Mouse (Mus musculus) hindbrain, embryonic 11.5 days (tissue): Measurements from ENCODE around the gene Ibsp. TPM values are rescaled to one million over a fixed set of nuclear protein-coding genes. Genes with fewer than 3 reads are reported as not detected.

Source experiments
- ATAC-seq: fragments of 200-750 bp; cut with Nextera tagmentation; 2 replicates; pipeline ENCODE4 v1.8.0; 2017; ENCODE audit warnings: mild to moderate bottlenecking, moderate TSS enrichment, moderate library complexity; ENCODE audit not compliant: low FRiP score
- DNase-seq: peaks from one replicate; pipeline ENCODE4 v3.0.0-alpha.2; 2015; ENCODE audit warnings: low spot score
- H3K27ac ChIP-seq: fragments of 300-500 bp; sonication (generic); 2 replicates; pipeline ENCODE4 v1.5.1; 2014; ENCODE audit warnings: mild to moderate bottlenecking, low read depth, low read length
- H3K27me3 ChIP-seq: fragments of 300-500 bp; sonication (generic); 2 replicates; pipeline ENCODE4 v1.6.1; 2014; ENCODE audit warnings: mild to moderate bottlenecking, low read length, moderate library complexity, mixed read lengths; ENCODE audit not compliant: control insufficient read depth, insufficient read depth
- H3K36me3 ChIP-seq: fragments of 300-500 bp; sonication (generic); 2 replicates; pipeline ENCODE4 v1.6.1; 2014; ENCODE audit warnings: mild to moderate bottlenecking, low read length, moderate library complexity, mixed read lengths; ENCODE audit not compliant: control insufficient read depth, insufficient read depth
- H3K4me1 ChIP-seq: fragments of 300-500 bp; sonication (generic); replicated peaks from 2 replicates; pipeline ENCODE4 v1.6.1; 2014; ENCODE audit warnings: low read length, mixed read lengths; ENCODE audit not compliant: control insufficient read depth, insufficient read depth
- H3K4me2 ChIP-seq: fragments of 300-500 bp; sonication (generic); replicated peaks from 2 replicates; pipeline ENCODE4 v1.6.1; 2014; ENCODE audit warnings: mild to moderate bottlenecking, low read depth, low read length
- H3K4me3 ChIP-seq: fragments of 300-500 bp; sonication (generic); 2 replicates; pipeline ENCODE4 v1.5.1; 2014; ENCODE audit warnings: low read depth, low read length
- H3K9ac ChIP-seq: fragments of 300-500 bp; sonication (generic); 2 replicates; pipeline ENCODE4 v1.6.1; 2014; ENCODE audit warnings: low read depth, low read length
- H3K9me3 ChIP-seq: fragments of 300-500 bp; sonication (generic); 2 replicates; pipeline ENCODE4 v1.6.1; 2016; ENCODE audit warnings: low read length; ENCODE audit not compliant: control insufficient read depth
- WGBS: fragments of 180-500 bp; shearing (Covaris S2); extraction: QIAGEN DNeasy Blood & Tissue Kit; methylation state at CpG from one replicate; pipeline ENCODE4 v1.1.7; 2014; 5-methylcytosine and 5-hydroxymethylcytosine counted together
- polyA plus RNA-seq: library from polyadenylated mRNA; unstranded; fragments of >200 nt; fragmentation: Nextera tagmentation; extraction: Ambion mirVana; gene quantifications from 2 replicates; pipeline ENCODE4 v1.2.1, GENCODE M21; 2014

Gene Ibsp
- polyA plus RNA-seq, 1 experiment from 2014 or later = 0.11 TPM

GRCm38 (mm10) chr5:104327389-104327788, 28.4 kb downstream of the Ibsp start:
- 85% methylated on average over 8 of the region's 8 CpGs for WGBS
- no peak for ATAC-seq
- no peak overlapping the region for H3K9ac ChIP-seq
- no peak overlapping the region for H3K27ac ChIP-seq
- no peak overlapping the region for H3K4me2 ChIP-seq
- H3K9me3 ChIP-seq = no peaks in the 10 kb centered on the region
- no peaks in the 10 kb centered on the region for H3K27me3 ChIP-seq
- H3K4me1 ChIP-seq = no peaks in the 10 kb centered on the region
- H3K36me3 ChIP-seq = no peaks in the 10 kb centered on the region
- no peak overlapping the region for H3K4me3 ChIP-seq
- no peak for DNase-seq

- H3K9ac ChIP-seq = no peak overlapping the region
- H3K4me2 ChIP-seq = no peak overlapping the region
- no peak overlapping the region for H3K4me3 ChIP-seq
- no peaks in the 10 kb centered on the region for H3K36me3 ChIP-seq
- H3K27ac ChIP-seq = no peak overlapping the region
- DNase-seq (no peak), ATAC-seq (0 out of 2 replicates have a peak, but pooled peaks have one; percentile 27)
- no peaks in the 10 kb centered on the region for H3K9me3 ChIP-seq
- no peaks in the 10 kb centered on the region for H3K4me1 ChIP-seq
- H3K27me3 ChIP-seq = no peaks in the 10 kb centered on the region
Observed at GRCm38 (mm10) chr5:104327876-104328275, 28.9 kb downstream of the Ibsp start.

DNA sequence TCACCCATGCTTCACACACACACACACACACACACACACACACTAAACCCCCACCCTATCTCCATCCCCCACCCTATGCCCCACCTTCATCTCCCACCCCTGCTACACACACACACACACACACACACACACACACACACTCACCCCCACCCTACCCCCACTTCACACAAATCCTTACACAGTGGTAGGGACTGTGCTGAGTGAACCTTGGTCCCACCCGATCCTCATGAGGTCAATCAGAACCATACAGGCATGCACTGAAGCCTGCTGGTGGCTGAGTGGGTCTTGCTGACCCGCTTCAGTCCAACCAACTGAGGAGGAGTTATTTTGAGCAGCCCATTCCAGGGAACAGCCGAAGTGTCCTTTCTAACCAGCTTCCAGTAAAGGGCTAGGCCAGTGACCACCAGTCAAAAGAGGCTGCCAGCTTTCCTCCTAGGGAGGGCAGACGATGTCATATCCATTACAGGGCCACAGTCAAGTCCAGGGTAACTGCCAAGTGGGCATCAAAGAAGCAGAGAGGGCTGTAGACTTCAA, 29.4 kb downstream of the Ibsp start:
- Histone ChIP-seq H3K9me3 (no peaks in the 10 kb centered on the region), H3K36me3 (no peaks in the 10 kb centered on the region), H3K27ac (no peak overlapping the region), H3K9ac (no peak overlapping the region), H3K4me2 (no peak overlapping the region), H3K4me1 (no peaks in the 10 kb centered on the region), H3K4me3 (no peak overlapping the region), H3K27me3 (no peaks in the 10 kb centered on the region)
- no peak for ATAC-seq
- 89% methylated on average over 4 of the region's 4 CpGs for WGBS
- no peak for DNase-seq

- Histone ChIP-seq H3K27me3 (no peaks in the 10 kb centered on the region), H3K9me3 (no peaks in the 10 kb centered on the region), H3K4me3 (no peak overlapping the region), H3K4me2 (no peak overlapping the region), H3K36me3 (no peaks in the 10 kb centered on the region), H3K9ac (no peak overlapping the region), H3K4me1 (no peaks in the 10 kb centered on the region), H3K27ac (no peak overlapping the region)
- DNase-seq (no peak), ATAC-seq (no peak)
- WGBS = 87% methylated on average over 5 of the region's 5 CpGs
Observed at GRCm38 (mm10) chr5:104329381-104329780, 30.4 kb downstream of the Ibsp start.

DNA sequence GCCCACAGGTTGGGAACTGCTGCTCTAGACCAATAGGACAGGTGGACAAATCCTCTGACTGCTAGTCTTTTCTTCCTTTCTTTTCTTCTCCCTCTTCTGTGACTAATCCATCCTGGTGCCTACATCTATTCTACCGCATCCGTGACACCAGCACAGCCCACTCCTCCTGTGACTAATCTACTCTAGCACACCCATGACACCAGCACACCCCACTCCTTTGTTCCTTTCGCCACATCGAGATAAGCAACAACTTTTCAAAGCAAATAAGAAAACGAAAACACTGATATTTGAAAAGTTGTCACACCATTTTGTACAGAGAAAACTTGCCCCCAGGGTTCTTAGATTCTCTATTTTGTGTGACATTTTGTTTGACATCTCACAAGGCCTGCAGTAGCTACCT, 31.1 kb downstream of the Ibsp start:
- WGBS = 72% methylated on average over 5 of the region's 5 CpGs

DNA sequence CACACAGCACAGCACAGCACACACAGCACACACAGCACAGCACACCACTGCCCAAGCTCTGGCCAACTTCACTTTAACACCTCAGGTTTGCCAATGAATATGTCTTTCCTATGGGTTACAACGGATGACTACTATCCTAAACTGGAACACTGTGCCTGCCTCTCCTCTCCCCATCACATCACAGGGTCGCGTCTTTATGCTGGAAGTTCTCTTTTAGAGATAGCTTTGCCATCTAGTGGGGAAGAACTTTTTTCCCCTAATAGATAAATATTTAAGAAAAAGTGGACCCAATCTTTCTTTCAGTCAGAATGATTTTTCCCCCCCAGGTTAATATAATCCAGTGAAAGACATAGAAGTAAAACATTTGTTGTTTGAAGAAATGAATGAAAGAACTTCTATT, 33.3 kb downstream of the Ibsp start:
- ATAC-seq (no peak), DNase-seq (no peak)
- no peak overlapping the region for H3K4me2 ChIP-seq
- no peak overlapping the region for H3K9ac ChIP-seq
- WGBS = 75% methylated on average over 3 of the region's 3 CpGs
- no peaks in the 10 kb centered on the region for H3K4me1 ChIP-seq
- H3K27ac ChIP-seq = no peak overlapping the region
- H3K36me3 ChIP-seq = no peaks in the 10 kb centered on the region
- no peaks in the 10 kb centered on the region for H3K27me3 ChIP-seq
- H3K9me3 ChIP-seq = no peaks in the 10 kb centered on the region
- H3K4me3 ChIP-seq = no peak overlapping the region

More for the DNA sequence above, 31.1 kb downstream of the Ibsp start:
- no peaks in the 10 kb centered on the region for H3K4me1 ChIP-seq
- H3K36me3 ChIP-seq = no peaks in the 10 kb centered on the region
- no peak overlapping the region for H3K4me2 ChIP-seq
- no peak overlapping the region for H3K9ac ChIP-seq
- H3K4me3 ChIP-seq = no peak overlapping the region
- H3K27me3 ChIP-seq = no peaks in the 10 kb centered on the region
- DNase-seq (no peak), ATAC-seq (0 out of 2 replicates have a peak, but pooled peaks have one; percentile 33)
- no peak overlapping the region for H3K27ac ChIP-seq
- H3K9me3 ChIP-seq = no peaks in the 10 kb centered on the region

DNA sequence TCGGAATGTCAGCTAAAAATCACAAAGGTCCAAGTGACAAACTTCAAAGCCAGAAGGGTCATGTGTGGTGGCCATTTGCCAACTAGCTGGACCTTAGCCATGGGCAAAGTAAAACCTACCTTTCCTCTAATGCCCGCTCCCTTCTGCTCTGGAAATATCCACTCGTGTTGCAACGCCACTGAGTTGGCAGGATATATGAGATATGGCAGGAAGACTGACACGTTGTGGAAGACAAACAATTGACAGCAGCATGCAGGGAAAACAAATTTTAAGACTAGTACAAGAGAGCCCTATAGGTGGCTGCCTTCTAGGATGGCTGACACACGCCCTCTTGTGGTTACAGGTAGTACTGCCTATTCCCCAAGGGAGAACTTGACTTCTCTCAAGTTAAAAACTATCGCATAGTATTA, 34.3 kb downstream of the Ibsp start:
- Histone ChIP-seq H3K4me3 (no peak overlapping the region), H3K4me1 (no peaks in the 10 kb centered on the region), H3K27me3 (no peaks in the 10 kb centered on the region), H3K27ac (no peak overlapping the region), H3K4me2 (no peak overlapping the region), H3K9ac (no peak overlapping the region), H3K36me3 (no peaks in the 10 kb centered on the region), H3K9me3 (no peaks in the 10 kb centered on the region)
- ATAC-seq = peak; percentile 49; the same call in 1 of the 2 replicates
- peak; percentile 79 for DNase-seq
- 44% methylated on average over 7 of the region's 7 CpGs for WGBS

DNA sequence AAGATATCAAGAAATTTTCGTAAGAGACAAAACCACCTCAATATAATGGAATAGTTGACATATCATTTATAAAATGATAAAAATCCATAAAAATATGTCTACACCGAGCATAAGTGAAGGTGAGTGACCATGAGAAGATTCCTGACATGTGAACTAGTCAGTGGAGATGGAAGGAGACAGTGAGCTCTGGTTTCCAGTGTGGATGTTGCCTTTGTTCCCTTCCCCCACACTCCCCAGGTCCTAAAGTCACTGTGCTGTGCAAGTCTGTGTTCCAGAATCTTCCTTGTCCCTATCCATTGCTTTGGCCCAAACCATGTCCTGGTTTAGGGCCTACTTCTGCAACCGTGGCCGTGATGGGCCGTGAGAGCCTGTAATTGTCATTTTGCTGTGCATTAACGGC, 34.7 kb downstream of the Ibsp start:
- no peak overlapping the region for H3K4me2 ChIP-seq
- WGBS = 76% methylated on average over 6 of the region's 6 CpGs
- no peak overlapping the region for H3K27ac ChIP-seq
- no peaks in the 10 kb centered on the region for H3K36me3 ChIP-seq
- H3K9me3 ChIP-seq = no peaks in the 10 kb centered on the region
- H3K4me1 ChIP-seq = no peaks in the 10 kb centered on the region
- ATAC-seq (no peak), DNase-seq (no peak)
- no peak overlapping the region for H3K9ac ChIP-seq
- no peaks in the 10 kb centered on the region for H3K27me3 ChIP-seq
- no peak overlapping the region for H3K4me3 ChIP-seq

- DNase-seq = no peak
- Histone ChIP-seq H3K4me3 (no peak overlapping the region), H3K9me3 (no peaks in the 10 kb centered on the region)
Observed at GRCm38 (mm10) chr5:104334516-104334915, 35.5 kb downstream of the Ibsp start.

More at GRCm38 (mm10) chr5:104334516-104334915, 35.5 kb downstream of the Ibsp start:
- ATAC-seq = no peak
- Histone ChIP-seq H3K36me3 (no peaks in the 10 kb centered on the region), H3K4me1 (no peaks in the 10 kb centered on the region), H3K9ac (no peak overlapping the region), H3K27ac (no peak overlapping the region), H3K4me2 (no peak overlapping the region), H3K27me3 (no peaks in the 10 kb centered on the region)
- WGBS = 89% methylated on average over 14 of the region's 14 CpGs
